Mouse (Mus musculus) neutrophil, adult 83 days (primary cell): Measurements from ENCODE around the gene Htr7. TPM values are rescaled to one million over a fixed set of nuclear protein-coding genes. Genes with fewer than 3 reads are reported as not detected.

Experiments used
- total RNA-seq, 2 experiments: library from RNA; stranded (reverse); gene quantifications; one replicate each; pipeline ENCODE4 v1.2.4; 2023

The Htr7 gene
- total RNA-seq: not detected

GRCm38 (mm10) chr19:36057231-36057811 is at the start of gene Htr7:
Gene Htr7, minus strand, starts transcription at chr19:36057507.

GRCm38 (mm10) chr19:36083262-36084225 is 26.2 kb upstream of the Htr7 start, which contains the start of gene Rpp30:
Gene Rpp30, plus strand, starts transcription at chr19:36083716.

Other genes starting within 250 kb of the Htr7 start
- 10 to 100 TPM; 13.7 to 13.8 TPM for gene Rpp30, start 26.2 kb upstream of the Htr7 start, total RNA-seq
- gene Ankrd1, start 62.6 kb upstream of the Htr7 start, total RNA-seq: not detected